Mouse (Mus musculus): ENCODE results near the gene Lpp.

DNA sequence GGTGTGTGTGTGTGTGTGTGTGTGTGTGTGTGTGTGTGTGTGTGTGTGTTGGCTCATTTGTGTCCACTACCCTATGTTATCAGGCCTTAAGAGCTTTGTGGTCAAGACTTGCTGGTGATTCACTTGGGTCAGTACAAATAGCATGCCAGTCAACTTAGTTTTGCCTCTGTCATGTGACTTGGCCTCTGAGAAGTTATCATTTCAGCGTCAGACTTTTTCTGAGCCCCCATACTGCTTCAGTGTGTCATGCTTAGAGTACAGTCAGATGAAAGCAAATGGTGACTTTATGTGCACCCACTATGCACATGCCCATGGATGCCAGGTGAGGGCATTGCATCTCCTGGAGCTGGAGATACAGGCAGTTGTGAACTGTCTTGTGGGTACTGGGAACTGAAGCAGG, 38.5 kb downstream of the Lpp start:
- no peak for TF ChIP-seq CTCF (IDR thresholded peaks at IDR 0.05; ENCODE audit: low read depth)
- no peak for TF ChIP-seq EP300 (IDR thresholded peaks at IDR 0.05; ENCODE audit: low read depth)

All from liver, postnatal 0 days (tissue).